Mouse (Mus musculus) left cerebral cortex, adult 9 months (tissue): ENCODE measurements around the gene Csmd2.
"Not testable (repeated sequence)": the region's sequence is repeated elsewhere in the genome, so short reads cannot be mapped to it uniquely, and the experiment has no call there.

Experiments used
- DNase-seq, 2 experiments: peaks; one replicate each; pipeline ENCODE4 v3.0.0; 2022; ENCODE audit warnings: low spot score in 2 of 2

The Csmd2 gene

GRCm38 (mm10) chr4:128042626-128043025 is 55.0 kb downstream of the Csmd2 start:
- DNase-seq, result no peak

GRCm38 (mm10) chr4:128048716-128049115 is 61.1 kb downstream of the Csmd2 start:
- no peak for DNase-seq

GRCm38 (mm10) chr4:128052701-128053100 is 65.0 kb downstream of the Csmd2 start:
- DNase-seq, result no peak

- DNase-seq, result not testable (repeated sequence)
These were observed 73.6 kb downstream of the Csmd2 start for GRCm38 (mm10) chr4:128061274-128061673.

- no peak for DNase-seq
These were observed 79.5 kb downstream of the Csmd2 start for GRCm38 (mm10) chr4:128067189-128067588.

DNA sequence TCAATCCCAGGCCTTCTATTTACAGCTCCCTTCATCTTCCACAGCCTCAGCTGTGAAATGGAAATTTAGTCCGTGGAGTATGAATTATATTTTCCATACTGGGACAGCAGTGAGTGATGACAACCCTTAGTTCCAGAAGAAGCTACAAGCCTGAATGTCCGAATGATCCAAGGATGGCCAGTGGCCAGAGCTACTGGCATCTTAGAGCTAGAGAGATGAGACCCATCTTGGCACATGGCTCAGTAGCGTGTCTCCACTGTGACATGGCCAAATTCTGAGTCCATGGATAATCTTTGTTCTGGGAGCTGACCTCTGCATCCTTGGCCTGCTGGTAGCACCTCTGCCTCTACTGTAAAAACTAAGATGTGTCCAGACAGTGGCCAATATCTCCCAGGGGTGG is 96.8 kb downstream of the Csmd2 start:
- no peak for DNase-seq

GRCm38 (mm10) chr4:128085096-128085495 is 97.4 kb downstream of the Csmd2 start:
- DNase-seq, result peak; percentile 30 to 67

- no peak for DNase-seq
These were observed 99.5 kb downstream of the Csmd2 start for GRCm38 (mm10) chr4:128087147-128087606.

DNA sequence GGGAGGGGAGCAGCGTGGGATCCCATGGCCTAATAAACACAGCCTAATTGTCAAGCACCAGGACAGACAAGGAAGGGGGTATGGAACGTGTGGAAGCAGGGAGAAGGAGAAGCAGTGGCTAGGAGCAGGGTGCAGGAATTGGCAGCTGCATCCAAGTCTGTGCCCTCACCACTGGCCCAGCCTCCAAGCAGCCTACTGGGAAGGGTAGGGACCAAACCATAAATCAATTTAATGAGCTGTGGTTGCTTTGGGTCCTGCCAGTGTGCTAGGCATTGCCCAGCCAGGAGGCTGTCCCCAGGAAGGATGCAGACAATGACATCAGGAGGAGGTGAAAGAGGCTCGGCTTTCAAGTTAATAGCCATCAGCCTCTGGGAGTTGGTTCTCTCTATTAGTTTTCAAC is 100.0 kb downstream of the Csmd2 start:
- DNase-seq, result no peak

DNA sequence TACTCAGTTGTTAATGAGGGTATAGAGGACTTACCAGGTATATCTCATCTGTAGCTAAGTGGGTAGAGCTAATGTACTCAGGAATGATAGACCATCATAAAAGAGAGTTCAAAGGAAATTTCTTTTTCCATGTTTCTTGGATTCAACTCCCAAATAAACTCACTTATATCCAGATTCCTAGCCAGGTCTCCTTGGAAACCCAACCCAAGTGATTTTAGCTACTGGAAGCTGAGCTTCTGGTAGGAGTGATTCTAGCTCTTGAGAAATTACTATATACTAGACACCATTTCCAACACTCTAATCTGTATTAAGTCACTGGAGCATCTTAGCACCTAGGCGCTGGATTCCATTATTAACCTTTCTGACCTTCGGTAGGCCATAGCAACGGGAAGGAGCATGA is 100.6 kb downstream of the Csmd2 start:
- DNase-seq, result no peak

- DNase-seq, result peak in 1 of 2 experiments; percentile 27
These were observed 104.3 kb downstream of the Csmd2 start for GRCm38 (mm10) chr4:128091938-128092337.

GRCm38 (mm10) chr4:128099515-128099914 is 111.9 kb downstream of the Csmd2 start:
- DNase-seq, result no peak

GRCm38 (mm10) chr4:128100541-128100940 is 112.9 kb downstream of the Csmd2 start:
- no peak for DNase-seq

GRCm38 (mm10) chr4:128116331-128116730 is 128.7 kb downstream of the Csmd2 start:
- no peak for DNase-seq

DNA sequence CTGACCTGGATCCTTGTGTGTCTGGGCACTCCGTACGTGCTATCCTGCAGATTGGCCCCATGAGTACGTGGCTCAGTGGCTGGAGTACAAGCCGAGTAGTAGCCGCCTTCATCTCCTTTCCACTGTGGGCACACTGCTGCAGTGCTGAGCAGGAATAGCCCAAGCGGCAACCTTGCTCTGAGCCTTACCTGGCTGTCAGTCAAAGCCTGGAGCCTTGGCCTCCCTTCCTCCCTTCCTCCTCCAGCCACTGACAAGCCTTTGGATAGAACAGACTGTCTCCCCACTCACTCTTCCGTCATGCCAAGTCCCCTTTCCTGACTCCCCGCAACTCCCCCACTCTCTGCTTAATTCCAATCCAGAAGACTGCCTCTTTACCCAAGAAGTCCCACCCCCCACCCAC is 135.6 kb downstream of the Csmd2 start:
- DNase-seq, result no peak

DNA sequence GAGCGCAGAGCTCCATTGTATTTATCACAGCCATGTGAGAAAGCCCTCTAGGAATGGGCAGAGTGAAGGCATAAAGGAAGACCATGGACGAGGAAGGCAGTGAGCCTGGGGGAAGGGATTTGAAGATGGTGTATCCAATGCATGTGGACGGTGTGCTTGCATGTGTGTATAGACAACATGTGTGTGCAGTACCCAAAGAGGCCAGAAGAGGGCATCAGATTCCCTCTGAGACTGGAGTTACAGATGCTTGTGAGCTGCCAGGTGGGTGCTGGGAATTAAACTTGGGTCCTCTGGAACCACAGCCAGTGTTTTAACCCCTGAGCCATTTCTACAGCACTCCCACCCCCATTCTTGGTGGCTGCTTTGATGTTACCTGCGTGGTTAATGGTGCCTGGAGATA is 137.1 kb downstream of the Csmd2 start:
- DNase-seq, result no peak

- DNase-seq, result peak in 1 of 2 experiments; percentile 45
These were observed 140.9 kb downstream of the Csmd2 start for GRCm38 (mm10) chr4:128128546-128128945.

DNA sequence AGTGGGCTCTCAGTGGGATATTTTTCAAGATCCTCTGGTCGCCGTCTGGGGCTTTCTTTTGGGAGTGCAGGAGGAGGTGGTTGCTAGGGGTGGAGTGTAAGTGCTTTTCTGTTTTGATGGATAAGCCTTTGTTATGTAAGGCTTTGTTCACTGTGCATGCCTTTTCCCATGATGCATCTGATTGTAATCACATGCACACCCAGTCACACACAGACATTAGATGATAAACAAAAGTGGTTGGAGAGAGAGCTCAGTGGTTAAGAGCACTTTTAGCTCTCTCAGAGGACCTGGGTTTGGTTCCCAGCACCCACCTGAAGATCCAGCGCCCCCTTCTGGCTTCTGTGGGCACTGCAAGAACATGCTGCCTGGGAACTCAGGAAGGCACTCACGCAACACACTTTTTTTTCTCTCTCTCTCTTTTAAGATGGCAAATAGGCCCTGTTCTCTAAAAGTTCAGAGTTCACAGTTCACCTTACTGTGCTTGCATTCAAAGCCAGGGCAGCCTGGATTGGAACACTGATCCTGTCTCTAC is 143.0 kb downstream of the Csmd2 start:
- no peak for DNase-seq

DNA sequence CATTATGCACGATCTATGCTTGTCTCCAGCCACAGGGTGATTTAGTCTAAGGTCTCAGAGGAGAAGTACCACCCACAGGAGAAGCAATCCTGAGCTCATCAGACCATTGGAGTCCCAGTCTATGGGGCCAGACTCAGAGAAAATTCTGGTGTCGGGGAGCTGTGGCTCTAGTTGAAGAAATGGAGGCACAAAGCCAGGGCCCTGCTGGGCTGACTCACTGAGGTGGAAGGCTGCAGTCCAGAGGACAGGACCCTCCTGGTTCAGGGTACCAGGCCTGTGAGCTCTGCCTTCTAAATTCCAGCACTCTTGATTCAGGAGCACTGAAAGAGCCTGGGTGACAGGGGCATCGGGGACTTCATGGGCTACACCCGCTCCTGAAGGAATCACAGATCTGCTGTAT is 144.0 kb downstream of the Csmd2 start:
- DNase-seq, result no peak

- DNase-seq, result no peak
These were observed 145.4 kb downstream of the Csmd2 start for GRCm38 (mm10) chr4:128132876-128133646.

DNA sequence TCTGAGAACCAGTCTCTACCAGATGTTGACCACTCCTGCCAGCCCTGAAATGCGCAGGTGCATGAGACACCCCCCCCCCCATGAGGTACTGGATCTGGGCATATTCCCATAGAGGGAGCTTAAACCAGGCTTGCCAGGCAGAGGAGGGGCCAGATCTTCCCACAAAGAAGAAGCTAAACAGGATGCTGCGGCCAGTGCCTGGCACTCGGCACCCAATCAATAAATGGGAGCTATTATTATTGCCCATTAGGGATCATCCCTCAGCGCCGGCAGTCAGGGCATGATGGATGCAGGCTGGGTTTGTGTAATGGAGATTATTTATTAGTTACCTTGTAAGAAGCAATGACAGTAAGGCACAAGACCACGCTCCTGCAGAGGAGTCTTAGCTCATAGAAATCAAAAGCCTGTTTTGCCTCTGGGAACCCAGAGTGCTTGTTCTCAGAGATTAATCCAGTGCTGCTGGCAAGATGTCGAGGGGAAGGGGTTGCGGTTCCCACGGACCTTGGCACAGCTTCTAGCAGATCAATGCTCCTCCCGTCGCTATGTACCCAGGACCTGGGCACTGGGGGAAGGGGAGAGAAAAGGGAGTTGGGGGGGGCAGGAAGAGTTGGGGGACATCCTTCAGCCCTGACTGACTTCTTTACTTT is 146.8 kb downstream of the Csmd2 start:
- no peak for DNase-seq

- DNase-seq, result no peak
These were observed 147.5 kb downstream of the Csmd2 start for GRCm38 (mm10) chr4:128135014-128135622.

GRCm38 (mm10) chr4:128139991-128140390 is 152.3 kb downstream of the Csmd2 start:
- DNase-seq, result no peak
